Mouse (Mus musculus) right cerebral cortex, postnatal 36 days (tissue): ENCODE results near the gene Dmd.
"Not testable (repeated sequence)": the region's sequence is repeated elsewhere in the genome, so short reads cannot be mapped to it uniquely, and the experiment has no call there.

Source experiments
- DNase-seq, 2 experiments: peaks; one replicate each; pipeline ENCODE4 v3.0.0; 2022; ENCODE audit warnings: low spot score in 2 of 2, mixed read lengths in 1 of 2

The Dmd gene

DNA sequence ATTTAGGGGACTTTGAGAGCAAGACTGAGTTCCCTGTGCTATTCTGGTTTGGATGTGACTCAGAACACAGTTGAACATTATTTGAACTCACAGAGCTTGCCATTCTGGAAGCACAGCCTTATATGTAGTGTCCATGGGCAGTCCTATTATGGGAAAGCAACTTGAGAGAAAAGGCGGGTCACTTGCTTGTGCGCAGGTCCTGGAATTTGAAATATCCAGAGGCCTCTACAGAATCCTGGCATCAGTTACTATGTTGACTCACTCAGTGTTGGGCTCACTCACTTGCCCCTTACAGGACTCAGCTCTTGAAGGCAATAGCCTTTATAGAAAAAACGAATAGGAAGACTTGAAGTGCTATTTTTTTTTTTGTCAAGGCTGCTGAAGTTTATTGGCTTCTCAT is at the start of gene Dmd:
Gene Dmd, plus strand, starts transcription at position 241 of the 400 bp plus-strand sequence.
- no peak for DNase-seq

- no peak for DNase-seq
These were observed 47.2 kb upstream of the Dmd start for GRCm38 (mm10) chrX:82901515-82901914.

DNA sequence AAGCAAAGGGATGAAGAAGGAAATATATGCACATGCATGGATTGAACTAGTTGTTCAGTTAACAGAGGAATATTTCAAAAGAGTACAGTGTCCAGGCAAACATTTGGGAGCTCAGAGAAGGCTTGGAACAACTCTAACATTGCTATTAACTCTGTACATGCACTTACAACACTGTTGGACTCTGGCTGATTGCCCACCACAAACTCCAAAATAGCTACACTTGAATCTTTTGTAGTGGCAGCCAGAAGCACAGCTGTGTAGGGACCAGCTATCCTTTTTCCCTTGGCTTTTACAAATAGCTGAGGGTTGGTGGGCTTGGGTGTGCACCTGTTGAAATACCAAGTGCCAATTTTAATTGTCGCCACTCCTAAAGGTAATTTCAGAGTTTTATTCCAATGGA is 39.0 kb downstream of the Dmd start:
- no peak for DNase-seq

- no peak for DNase-seq
These were observed 101.5 kb downstream of the Dmd start for GRCm38 (mm10) chrX:83050190-83050589.

GRCm38 (mm10) chrX:83116171-83116876 is 167.7 kb downstream of the Dmd start:
- no peak for DNase-seq

GRCm38 (mm10) chrX:83117198-83117597 is 168.5 kb downstream of the Dmd start:
- no peak for DNase-seq

- peak; percentile 9 to 30 for DNase-seq
These were observed 271.9 kb downstream of the Dmd start for GRCm38 (mm10) chrX:83220563-83220962.

- DNase-seq, result no peak
These were observed 272.4 kb downstream of the Dmd start for GRCm38 (mm10) chrX:83221050-83221449.

GRCm38 (mm10) chrX:83487598-83487997 is 538.9 kb downstream of the Dmd start, which contains the start of gene Tsga8:
TSS of gene Tsga8 (minus strand) at chrX:83487924.
- no peak for DNase-seq

DNA sequence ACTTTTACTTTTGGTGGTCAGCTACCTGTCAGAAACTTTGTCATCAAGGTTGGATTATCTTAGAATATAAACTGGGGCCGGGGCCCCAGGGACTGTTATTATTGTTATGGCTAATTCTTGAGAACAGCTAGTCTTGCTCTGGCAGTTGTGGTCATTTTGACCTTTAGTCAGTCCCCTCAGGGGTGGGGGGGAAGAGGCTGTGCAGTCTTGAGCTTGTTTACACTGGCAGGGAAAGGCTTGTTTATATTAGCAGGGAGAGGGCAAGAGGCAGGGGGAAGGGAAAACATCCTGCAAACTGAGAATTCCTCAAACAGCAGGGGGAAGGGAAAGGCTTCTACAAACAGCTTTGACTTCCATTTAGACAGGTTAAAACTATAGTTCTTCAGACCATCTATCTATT is 726.3 kb downstream of the Dmd start:
- no peak for DNase-seq

DNA sequence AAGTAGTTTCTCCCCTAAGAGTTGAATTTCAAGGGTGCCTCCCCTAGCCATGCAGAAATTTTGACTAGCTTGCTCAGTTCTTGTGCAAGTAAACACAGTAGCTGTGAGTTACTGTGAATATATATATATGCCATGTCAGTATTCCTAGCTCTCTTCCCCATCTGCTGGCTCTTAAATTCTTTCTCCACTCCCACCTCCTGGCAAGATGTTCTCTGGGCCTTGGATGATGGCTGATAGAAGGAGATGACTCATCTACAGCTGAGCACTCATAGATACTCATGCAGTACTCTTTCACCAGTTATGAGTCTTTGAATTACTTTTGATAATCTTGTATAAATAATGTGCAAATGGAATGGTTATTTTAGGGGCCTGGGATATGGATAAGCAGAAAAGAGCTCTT is 737.9 kb downstream of the Dmd start:
- DNase-seq, result peak in 1 of 2 experiments; percentile 42

- no peak for DNase-seq
These were observed 791.9 kb downstream of the Dmd start for GRCm38 (mm10) chrX:83740533-83740932.

GRCm38 (mm10) chrX:83746301-83747008 is 797.8 kb downstream of the Dmd start:
- DNase-seq, result no peak

DNA sequence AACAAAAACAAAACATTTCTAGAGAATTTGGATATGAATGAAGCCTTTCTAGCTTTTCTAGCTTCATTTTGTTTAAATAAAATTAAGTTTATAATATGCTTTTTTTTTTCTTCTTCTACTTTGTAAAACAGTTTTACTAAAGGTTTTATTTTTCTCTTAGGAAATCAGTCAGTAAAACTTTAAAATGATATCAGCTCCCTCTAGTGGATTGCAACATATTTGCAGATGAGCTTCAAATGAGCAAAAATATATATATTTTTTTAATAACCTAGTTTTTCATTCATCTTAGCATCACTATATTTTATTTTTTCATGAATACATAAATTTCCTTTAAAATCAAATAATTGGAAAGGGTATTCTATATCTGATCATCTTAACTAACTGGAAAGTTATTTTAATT is 838.7 kb downstream of the Dmd start:
- no peak for DNase-seq

DNA sequence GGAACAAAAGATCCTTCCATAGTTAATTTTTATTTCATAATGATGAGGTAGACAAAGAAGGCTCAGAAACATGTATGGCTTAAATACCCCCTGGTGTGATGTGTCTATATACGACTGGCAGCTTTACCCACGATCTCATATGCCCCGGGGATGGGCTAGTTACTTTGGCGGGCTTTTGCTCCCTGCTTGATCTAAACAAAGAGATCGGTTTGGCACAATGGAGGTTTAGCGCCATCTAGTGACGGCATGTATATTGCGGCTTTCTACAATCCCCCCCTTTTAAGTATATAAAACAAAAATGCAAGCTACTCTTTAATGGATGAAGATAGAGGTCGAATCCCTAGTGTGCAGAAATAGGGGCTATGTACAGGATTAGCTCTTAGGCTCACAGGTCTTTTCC is 918.8 kb downstream of the Dmd start:
- not testable (repeated sequence) for DNase-seq

- DNase-seq, result peak in 1 of 2 experiments; percentile 4
These were observed 926.7 kb downstream of the Dmd start for GRCm38 (mm10) chrX:83875389-83875788.

DNA sequence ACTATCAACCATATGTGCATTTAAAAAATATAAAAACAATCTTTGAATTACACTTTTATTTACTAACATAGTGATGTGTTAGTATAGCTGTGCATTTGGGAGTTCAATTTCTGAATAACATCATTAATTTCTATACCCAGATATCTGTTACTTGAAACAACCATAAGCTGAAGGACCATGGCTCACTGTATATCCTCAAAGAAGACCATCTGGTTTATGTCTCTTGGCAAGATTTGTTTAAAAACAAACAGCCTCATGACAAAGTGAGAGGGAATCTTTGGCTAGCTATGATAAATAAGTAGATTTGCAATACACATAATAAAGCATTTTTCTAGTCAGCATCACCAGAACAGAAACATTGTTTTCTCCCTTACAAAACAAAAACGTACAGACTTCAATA is 1027.2 kb downstream of the Dmd start:
- DNase-seq, result no peak

DNA sequence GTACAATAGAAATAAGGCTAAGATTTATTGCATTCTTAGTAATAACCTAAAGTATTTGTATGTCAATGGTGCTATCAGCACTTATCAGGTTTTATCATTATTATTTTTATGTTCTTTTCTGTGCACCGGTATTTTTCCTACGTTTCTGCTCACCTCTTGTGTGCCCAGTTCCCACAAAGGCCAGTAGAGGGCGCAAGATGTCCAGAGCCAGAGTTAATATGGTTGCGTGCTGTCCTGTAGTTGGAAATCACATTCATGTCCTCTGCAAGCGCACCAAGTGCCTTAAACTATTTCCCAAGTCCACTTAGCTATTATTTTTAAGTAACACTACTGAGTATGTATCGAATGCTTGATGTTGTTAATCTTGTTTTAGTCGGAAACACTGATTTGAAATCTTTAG is 1052.6 kb downstream of the Dmd start:
- DNase-seq, result no peak

DNA sequence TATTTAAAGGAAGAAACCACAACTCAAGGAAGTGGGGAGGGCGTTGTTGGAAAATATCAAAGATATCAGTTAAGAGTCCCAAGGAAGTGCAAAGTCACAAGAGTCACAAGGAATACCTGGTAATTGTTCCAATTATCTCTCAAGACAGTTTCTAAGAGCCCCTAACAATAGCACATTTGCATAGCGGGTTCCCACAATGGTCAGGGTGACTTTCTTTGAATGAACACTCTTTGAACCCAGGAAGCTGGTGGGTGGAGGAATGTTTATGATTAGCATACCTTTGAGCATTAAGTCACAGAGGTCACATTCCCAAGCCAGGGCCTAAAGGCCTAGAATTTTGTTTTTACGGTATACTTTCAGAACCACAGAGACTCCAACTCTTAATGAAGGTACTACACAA is 1113.8 kb downstream of the Dmd start:
- not testable (repeated sequence) for DNase-seq

DNA sequence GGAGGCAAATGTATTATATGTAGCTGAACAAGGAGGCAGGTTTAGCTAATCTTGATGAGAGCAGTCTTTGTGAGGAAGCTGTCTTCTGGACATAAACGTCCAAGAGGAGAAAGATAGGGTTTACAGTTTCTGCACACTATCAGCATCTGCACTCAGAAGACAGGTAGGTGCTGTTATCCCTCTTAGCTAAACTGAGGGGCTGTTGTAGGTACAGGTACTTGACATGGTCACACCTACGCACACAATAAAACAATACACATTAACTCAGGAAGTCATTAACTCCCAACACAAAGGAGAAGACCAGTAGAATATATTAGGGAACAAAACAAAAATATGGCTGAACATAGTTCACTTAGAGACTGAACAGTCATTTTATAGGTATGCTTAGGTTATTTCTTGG is 1217.2 kb downstream of the Dmd start:
- DNase-seq, result no peak

- no peak for DNase-seq
These were observed 1292.7 kb downstream of the Dmd start for GRCm38 (mm10) chrX:84241297-84241859.

GRCm38 (mm10) chrX:84330593-84330992 is 1381.9 kb downstream of the Dmd start:
- DNase-seq, result no peak

DNA sequence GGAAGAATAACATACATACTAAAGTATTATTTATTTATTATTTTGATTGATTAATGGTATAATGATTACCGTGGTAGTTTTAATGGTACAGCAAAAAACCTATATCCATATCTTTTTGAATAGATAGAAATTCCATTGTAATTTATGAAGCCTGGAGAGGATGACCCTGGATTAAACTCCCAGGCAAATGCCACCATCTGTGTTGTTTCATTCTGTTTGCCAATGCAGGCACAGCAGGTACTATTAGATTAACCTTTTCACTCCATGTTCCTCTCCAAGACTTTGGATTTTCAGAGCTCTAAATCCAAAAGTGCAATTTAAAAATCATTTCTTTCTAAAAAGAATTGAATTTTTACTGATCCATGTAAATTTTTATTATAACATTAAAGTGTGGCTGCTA is 1383.5 kb downstream of the Dmd start:
- DNase-seq, result no peak
